Mouse (Mus musculus): ENCODE results near the gene Itsn1. TPM values are rescaled to one million over a fixed set of nuclear protein-coding genes. Genes with fewer than 3 reads are reported as not detected.

The Itsn1 gene
- polyA plus RNA-seq, 1 experiment from 2014 or later: 23.3 TPM

DNA sequence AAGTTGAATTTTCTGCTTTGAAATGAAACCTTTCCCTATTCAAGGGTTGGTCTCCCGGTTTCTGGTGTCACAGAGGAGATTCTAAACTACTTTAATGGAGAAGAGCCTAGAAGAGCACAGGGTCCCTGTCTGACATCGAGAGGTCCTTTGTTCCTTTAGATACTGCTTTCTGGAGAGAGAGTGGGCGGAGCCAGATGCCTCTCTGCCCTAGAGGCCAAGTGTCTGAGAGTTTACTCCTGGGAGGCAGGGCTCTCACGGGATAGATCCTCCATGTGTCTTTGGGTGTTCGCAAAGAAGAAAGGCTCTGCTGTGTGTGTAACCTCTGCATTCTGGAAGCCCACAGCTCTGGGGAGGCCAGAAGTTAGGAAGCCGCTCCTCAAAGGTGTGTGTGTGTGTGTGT lies 190.0 kb downstream of the Itsn1 start:
- H3K9me3 ChIP-seq (replicated peaks): no peaks in the 10 kb centered on the region
- no peak overlapping the region for H3K27ac ChIP-seq (replicated peaks)
- no peaks in the 10 kb centered on the region for H3K27me3 ChIP-seq
- ATAC-seq (ENCODE audit: insufficient number of reproducible peaks, low FRiP score, low TSS enrichment, low read depth): no peak
- no peak overlapping the region for H3K4me3 ChIP-seq (replicated peaks)
- peaks cover 10% of the 10 kb centered on the region for H3K36me3 ChIP-seq
- peaks cover 11% of the 10 kb centered on the region for H3K4me1 ChIP-seq
- no peak overlapping the region for H3K9ac ChIP-seq
- WGBS: 54% methylated on average over 6 of the region's 6 CpGs
- no peak overlapping the region for H3K4me2 ChIP-seq (replicated peaks)

DNA sequence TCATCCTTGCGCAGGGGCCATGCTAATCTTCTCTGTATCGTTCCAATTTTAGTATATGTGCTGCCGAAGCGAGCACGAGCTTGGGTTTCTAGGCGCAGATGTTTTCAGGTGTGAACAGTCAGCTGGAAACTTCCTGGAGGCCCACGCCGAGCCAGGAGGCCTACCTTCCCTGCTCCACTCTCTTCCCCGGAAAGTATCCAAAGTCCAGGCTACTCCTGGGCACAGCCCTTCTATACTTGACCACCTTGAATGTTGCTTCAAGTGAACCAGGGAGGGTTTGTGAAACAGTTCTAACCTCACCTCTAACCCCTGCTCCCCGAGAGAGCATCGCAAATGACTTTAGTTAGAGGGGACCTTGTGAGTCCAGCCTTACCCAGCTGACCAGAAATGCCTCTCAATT lies 192.3 kb downstream of the Itsn1 start:
- 86% methylated on average over 11 of the region's 11 CpGs for WGBS
- H3K36me3 ChIP-seq: peaks cover 33% of the 10 kb centered on the region
- H3K27me3 ChIP-seq: no peaks in the 10 kb centered on the region
- H3K9ac ChIP-seq: no peak overlapping the region
- H3K4me1 ChIP-seq: peaks cover 11% of the 10 kb centered on the region
- no peak for ATAC-seq (ENCODE audit: insufficient number of reproducible peaks, low FRiP score, low TSS enrichment, low read depth)
- H3K27ac ChIP-seq (replicated peaks): no peak overlapping the region
- H3K4me3 ChIP-seq (replicated peaks): no peak overlapping the region
- H3K9me3 ChIP-seq (replicated peaks): no peaks in the 10 kb centered on the region
- H3K4me2 ChIP-seq (replicated peaks): no peak overlapping the region

DNA sequence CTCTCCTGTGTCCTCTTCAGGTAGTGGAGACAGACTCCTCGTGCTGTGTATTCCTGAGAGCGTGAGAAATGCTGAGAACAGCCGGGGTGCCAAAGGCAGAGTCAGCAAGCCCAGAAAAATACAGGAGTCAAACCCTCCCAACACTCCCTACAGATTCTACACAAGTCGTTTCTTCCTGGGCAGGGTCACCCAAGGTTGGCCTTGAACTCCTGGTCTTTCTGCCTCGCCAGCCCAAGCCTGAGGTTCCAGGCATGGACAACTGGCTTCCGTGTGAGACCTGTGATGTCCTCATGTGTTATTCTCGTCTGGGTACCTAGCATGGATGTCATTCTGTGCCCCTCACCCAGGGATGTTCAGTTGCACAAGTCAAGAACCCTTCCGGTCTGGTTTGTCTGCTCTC lies 193.9 kb downstream of the Itsn1 start:
- no peak for ATAC-seq (ENCODE audit: insufficient number of reproducible peaks, low FRiP score, low TSS enrichment, low read depth)
- no peak overlapping the region for H3K9ac ChIP-seq
- no peak overlapping the region for H3K4me2 ChIP-seq (replicated peaks)
- H3K27me3 ChIP-seq: no peaks in the 10 kb centered on the region
- WGBS: 81% methylated on average over 8 of the region's 8 CpGs
- no peak overlapping the region for H3K27ac ChIP-seq (replicated peaks)
- no peak overlapping the region for H3K4me3 ChIP-seq (replicated peaks)
- peaks cover 49% of the 10 kb centered on the region for H3K36me3 ChIP-seq
- peaks cover 1% of the 10 kb centered on the region for H3K4me1 ChIP-seq
- H3K9me3 ChIP-seq (replicated peaks): no peaks in the 10 kb centered on the region

DNA sequence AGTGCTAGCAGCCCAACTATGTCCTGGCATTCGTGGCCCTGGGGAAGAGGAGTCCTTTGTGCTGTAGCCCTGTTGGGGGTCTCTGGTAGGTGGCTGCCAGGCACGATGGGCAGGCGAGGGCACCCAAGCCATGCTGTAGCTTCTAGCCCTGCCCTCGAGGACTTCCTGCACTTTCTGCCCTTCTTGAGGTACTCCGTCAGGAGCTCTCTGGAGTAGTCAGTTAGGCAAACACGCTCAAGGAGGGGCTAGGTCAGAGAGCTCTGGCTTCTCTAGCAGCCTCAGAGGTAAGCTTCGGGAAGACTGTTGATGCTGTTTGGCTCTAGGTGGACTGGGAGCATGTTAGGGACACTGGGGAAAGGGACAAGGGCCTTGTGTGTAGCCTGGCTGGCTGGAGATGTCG lies 195.3 kb downstream of the Itsn1 start:
- Histone ChIP-seq H3K36me3 (peaks cover 63% of the 10 kb centered on the region), H3K4me1 (no peaks in the 10 kb centered on the region), H3K9ac (no peak overlapping the region), H3K4me2 (replicated peaks) (no peak overlapping the region), H3K4me3 (replicated peaks) (no peak overlapping the region), H3K27ac (replicated peaks) (no peak overlapping the region), H3K27me3 (no peaks in the 10 kb centered on the region), H3K9me3 (replicated peaks) (no peaks in the 10 kb centered on the region)
- 85% methylated on average over 8 of the region's 8 CpGs for WGBS
- no peak for ATAC-seq (ENCODE audit: insufficient number of reproducible peaks, low FRiP score, low TSS enrichment, low read depth)

DNA sequence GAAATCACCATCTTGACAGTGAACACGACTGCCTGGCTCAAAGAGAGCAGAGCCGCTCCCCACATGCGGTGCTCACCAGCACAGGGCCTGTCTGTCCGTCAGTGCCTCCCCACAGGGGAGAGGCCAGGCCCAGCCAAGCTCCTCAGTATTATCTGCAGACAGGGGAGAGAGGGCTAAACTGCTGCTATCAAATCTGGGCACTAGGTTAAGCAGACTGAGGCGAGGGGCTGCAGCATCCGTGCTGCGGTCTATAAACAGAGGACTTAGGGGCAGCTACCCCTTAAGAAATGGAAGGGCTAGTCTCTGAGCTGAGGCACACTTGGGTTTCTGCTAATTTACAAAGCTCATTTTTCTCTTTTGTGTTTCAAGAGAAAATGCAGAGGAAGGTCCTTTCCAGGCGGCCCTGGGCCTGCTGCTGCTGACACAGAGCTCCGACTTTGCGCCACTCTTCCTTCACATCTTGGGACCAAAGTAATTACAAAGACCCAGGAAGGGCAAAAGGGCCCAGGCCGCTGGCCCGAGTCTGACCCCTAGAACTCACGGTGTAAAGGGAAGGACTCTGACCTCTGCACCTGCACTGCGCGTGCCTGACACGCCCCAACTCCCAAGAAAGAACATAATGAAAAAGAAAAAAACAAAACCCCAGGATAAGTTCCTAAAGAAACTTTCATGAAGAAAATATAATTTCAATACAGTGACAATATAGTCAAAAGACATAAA lies 199.0 kb downstream of the Itsn1 start:
- Histone ChIP-seq H3K27ac (replicated peaks) (no peak overlapping the region), H3K4me2 (replicated peaks) (no peak overlapping the region), H3K9me3 (replicated peaks) (no peaks in the 10 kb centered on the region), H3K4me3 (replicated peaks) (no peak overlapping the region), H3K4me1 (peaks cover 11% of the 10 kb centered on the region), H3K9ac (no peak overlapping the region), H3K27me3 (no peaks in the 10 kb centered on the region), H3K36me3 (peaks cover 66% of the 10 kb centered on the region)
- WGBS: 89% methylated on average over 16 of the region's 16 CpGs
- no peak for ATAC-seq (ENCODE audit: insufficient number of reproducible peaks, low FRiP score, low TSS enrichment, low read depth)

DNA sequence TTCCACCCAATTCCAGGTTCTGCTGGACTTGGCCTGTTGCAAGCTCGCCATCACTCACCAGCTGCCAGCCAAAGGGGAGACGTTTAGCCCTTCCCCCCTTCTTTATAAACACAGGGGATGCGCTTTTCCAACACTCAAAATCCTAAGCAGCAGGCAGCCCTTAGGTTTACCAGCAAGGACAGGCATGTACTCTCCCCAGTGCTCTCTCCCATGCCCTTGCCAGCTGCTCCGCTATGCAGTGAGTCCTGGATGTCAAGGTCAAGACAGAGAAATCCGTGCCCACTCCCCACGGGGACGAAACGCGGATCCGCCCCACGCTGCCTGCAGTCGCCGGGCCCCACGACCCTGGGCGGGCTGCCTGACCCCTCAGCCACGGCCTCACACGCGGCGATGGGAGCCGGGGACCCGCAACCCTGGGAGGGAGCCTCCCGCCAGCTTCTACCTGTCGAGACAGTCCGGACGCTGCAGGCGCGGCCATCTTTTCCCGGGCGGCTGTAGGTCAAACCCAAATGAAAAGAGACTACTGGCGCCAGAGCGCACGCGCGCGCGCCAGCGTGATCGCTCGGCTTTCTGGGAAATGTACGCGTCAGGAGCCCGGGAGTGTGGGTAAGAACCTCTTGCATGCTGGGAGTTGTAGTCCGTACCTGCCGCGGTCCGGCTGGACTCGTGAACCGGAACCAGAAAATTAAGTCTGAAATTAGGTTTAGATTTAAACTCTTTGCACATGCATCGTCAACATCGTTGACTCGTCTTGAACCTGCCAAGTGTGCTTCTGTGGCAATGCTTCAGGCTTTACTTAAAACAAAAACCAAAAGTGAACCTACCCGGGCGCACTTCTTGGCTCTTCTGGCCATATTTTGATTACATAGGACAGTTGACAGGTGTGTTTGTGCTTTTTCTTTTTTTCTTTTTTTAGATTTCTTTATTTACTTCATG lies 202.3 kb downstream of the Itsn1 start:
- peak overlapping the region; percentile 95 for H3K4me3 ChIP-seq (replicated peaks)
- no peaks in the 10 kb centered on the region for H3K9me3 ChIP-seq (replicated peaks)
- H3K9ac ChIP-seq: peak overlapping the region; percentile 96
- peak; percentile 92 for ATAC-seq (ENCODE audit: insufficient number of reproducible peaks, low FRiP score, low TSS enrichment, low read depth)
- peaks cover 11% of the 10 kb centered on the region for H3K4me1 ChIP-seq
- H3K36me3 ChIP-seq: peaks cover 33% of the 10 kb centered on the region
- WGBS: under 1% methylated on average over 53 of the region's 53 CpGs
- H3K27ac ChIP-seq (replicated peaks): peak overlapping the region; percentile 84
- no peaks in the 10 kb centered on the region for H3K27me3 ChIP-seq
- H3K4me2 ChIP-seq (replicated peaks): peak overlapping the region; percentile 57

DNA sequence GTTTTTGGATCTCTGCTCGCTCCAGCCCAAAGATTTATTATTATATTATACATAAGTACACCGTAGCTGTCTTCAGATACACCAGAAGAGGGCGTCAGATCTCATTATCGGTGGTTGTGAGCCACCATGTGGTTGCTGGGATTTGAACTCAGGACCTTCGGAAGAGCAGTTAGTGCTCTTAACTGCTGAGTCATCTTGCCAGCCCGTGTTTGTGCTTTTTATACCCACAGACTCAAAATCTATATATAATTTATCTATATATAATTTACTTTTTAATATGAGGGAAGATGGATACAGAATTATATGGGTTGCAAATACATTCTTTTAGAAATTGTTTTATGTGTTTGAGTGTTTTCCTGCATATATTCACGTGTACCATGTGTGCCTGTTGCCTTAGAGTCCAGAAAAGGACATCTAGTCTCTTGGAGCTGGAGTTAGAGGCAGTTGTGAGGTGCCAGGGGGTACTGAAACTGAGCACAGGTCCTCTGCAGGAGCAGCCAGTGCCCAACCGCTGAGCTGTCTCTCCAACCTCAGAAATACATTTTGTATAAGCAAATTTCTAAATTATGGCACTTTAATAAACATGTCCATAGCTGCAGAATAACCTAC lies 203.1 kb downstream of the Itsn1 start:
- 50% methylated on average over 8 of the region's 8 CpGs for whole genome bisulfite sequencing

DNA sequence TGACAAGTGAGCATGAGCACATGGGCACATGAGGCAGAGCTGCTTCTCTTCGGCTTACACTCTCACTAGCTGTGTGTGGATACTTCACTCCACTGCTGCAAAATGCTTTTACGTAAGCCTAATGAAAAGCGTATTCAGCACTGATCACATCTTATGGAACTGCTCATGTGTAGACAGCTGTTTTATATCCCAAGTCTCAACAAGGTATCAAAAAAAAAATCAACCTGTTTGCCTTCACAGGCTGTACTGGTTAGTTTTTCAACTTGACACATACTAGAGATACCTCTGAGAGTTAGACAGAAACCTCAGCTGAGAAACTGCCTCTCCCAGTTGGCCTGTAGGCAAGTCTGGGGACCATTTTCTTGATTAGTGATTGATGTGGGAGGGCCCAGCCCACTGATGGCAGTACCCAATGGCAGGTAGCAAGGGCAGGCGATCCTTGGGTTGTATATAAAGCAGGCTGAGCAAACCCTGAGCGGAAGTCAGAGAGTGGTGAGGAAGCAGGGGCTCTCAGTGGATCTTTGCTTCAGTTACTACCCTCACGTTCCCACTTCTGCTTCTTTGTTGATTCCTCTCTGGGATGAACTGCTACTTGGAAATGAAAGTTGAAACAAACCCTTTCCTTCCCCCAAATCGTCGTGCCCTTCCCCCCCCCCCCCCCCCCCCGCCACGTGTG lies 203.9 kb downstream of the Itsn1 start:
- Histone ChIP-seq H3K4me3 (replicated peaks) (no peak overlapping the region), H3K9ac (no peak overlapping the region)
- WGBS: 49% methylated on average over 8 of the region's 10 CpGs

More for the DNA sequence above, 203.1 kb downstream of the Itsn1 start:
- Histone ChIP-seq H3K4me2 (replicated peaks) (peak overlapping the region; percentile 44), H3K4me1 (peaks cover 11% of the 10 kb centered on the region), H3K27ac (replicated peaks) (no peak overlapping the region), H3K9me3 (replicated peaks) (no peaks in the 10 kb centered on the region), H3K9ac (no peak overlapping the region), H3K36me3 (peaks cover 25% of the 10 kb centered on the region), H3K4me3 (replicated peaks) (peak overlapping the region; percentile 95), H3K27me3 (no peaks in the 10 kb centered on the region)
- no peak for ATAC-seq (ENCODE audit: insufficient number of reproducible peaks, low FRiP score, low TSS enrichment, low read depth)

DNA sequence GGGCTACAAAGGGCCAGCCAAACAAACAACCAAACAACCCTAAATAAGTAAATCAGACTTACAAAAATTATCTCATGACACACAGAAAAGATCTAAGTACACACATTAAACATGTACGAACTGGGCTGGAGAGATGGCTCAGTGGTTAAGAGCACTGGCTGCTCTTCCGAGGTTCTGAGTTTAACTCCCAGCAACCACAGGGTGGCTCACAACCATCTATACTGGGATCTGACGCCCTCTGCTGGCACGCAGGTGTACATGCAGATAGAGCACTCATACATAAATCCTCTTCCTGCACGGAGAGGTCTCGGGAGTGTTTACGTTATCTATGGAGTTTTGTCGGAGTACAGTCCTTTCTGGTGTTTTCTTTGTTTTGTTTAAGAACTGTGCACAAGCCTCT lies 206.0 kb downstream of the Itsn1 start:
- peaks cover 7% of the 10 kb centered on the region for H3K4me1 ChIP-seq
- no peak for ATAC-seq (ENCODE audit: insufficient number of reproducible peaks, low FRiP score, low TSS enrichment, low read depth)
- WGBS: 37% methylated on average over 8 of the region's 8 CpGs
- H3K4me3 ChIP-seq (replicated peaks): no peak overlapping the region
- no peak overlapping the region for H3K9ac ChIP-seq
- no peaks in the 10 kb centered on the region for H3K9me3 ChIP-seq (replicated peaks)
- H3K27ac ChIP-seq (replicated peaks): no peak overlapping the region
- H3K27me3 ChIP-seq: no peaks in the 10 kb centered on the region
- no peaks in the 10 kb centered on the region for H3K36me3 ChIP-seq
- no peak overlapping the region for H3K4me2 ChIP-seq (replicated peaks)

More for the DNA sequence above, 203.9 kb downstream of the Itsn1 start:
- peaks cover 17% of the 10 kb centered on the region for H3K36me3 ChIP-seq
- H3K4me2 ChIP-seq (replicated peaks): no peak overlapping the region
- no peak for ATAC-seq (ENCODE audit: insufficient number of reproducible peaks, low FRiP score, low TSS enrichment, low read depth)
- no peaks in the 10 kb centered on the region for H3K9me3 ChIP-seq (replicated peaks)
- H3K4me1 ChIP-seq: peaks cover 11% of the 10 kb centered on the region
- H3K27me3 ChIP-seq: no peaks in the 10 kb centered on the region
- no peak overlapping the region for H3K27ac ChIP-seq (replicated peaks)

DNA sequence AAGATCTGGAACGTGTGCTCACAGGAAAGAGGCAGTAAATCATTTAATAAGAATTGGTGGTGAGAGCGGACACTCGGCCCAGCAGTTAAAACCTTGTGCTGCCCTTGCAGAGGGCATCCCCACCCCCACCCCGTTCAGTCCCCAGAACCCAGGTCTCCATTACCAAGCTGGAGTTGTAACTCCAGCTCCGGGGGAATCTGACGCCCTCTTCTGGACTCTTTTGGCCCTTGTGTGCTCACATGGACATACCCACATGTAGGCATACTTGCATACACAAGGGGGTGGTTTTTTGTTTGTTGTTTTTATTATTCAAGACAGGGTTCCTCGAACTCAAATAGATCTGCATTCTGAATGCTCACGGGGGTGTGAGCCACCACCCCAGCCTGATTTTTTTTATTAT lies 206.6 kb downstream of the Itsn1 start:
- no peak for ATAC-seq (ENCODE audit: insufficient number of reproducible peaks, low FRiP score, low TSS enrichment, low read depth)
- no peak overlapping the region for H3K4me3 ChIP-seq (replicated peaks)
- H3K9ac ChIP-seq: no peak overlapping the region
- no peaks in the 10 kb centered on the region for H3K9me3 ChIP-seq (replicated peaks)
- H3K36me3 ChIP-seq: no peaks in the 10 kb centered on the region
- H3K4me2 ChIP-seq (replicated peaks): no peak overlapping the region
- 62% methylated on average over 8 of the region's 8 CpGs for WGBS
- peaks cover under 1% of the 10 kb centered on the region for H3K4me1 ChIP-seq
- H3K27ac ChIP-seq (replicated peaks): no peak overlapping the region
- no peaks in the 10 kb centered on the region for H3K27me3 ChIP-seq
